Mouse (Mus musculus) liver, postnatal 0 days (tissue): ENCODE data around the gene Nlrp9c. TPM values are rescaled to one million over a fixed set of nuclear protein-coding genes. Genes with fewer than 3 reads are reported as not detected.
A peak's percentile ranks its signal among the peaks of the same experiment; 100 is the strongest.
"Not testable (repeated sequence)": the region's sequence is repeated elsewhere in the genome, so short reads cannot be mapped to it uniquely, and the experiment has no call there.

ENCODE experiments used
- ATAC-seq: fragments of 200-750 bp; cut with Nextera tagmentation; 2 replicates; pipeline ENCODE4 v1.8.0; 2017; ENCODE audit warnings: mild to moderate bottlenecking, moderate library complexity
- DNase-seq: peaks from one replicate; pipeline ENCODE4 v3.0.0-alpha.2; 2016
- H3K27ac ChIP-seq: fragments of 300-500 bp; sonication (generic); 2 replicates; pipeline ENCODE4 v1.5.1; 2014; ENCODE audit warnings: antibody characterized with exemption, moderate library complexity, mild to moderate bottlenecking, low read depth
- H3K27me3 ChIP-seq: fragments of 300-500 bp; sonication (generic); 2 replicates; pipeline ENCODE4 v1.6.1; 2014; ENCODE audit warnings: low read length, control low read depth, mixed read lengths; ENCODE audit not compliant: insufficient read depth
- H3K36me3 ChIP-seq: fragments of 300-500 bp; sonication (generic); replicated peaks from 2 replicates; pipeline ENCODE4 v1.6.1; 2014; ENCODE audit warnings: mild to moderate bottlenecking, control low read depth, low read length, moderate library complexity, mixed read lengths; ENCODE audit not compliant: insufficient read depth
- H3K4me1 ChIP-seq: fragments of 300-500 bp; sonication (generic); 2 replicates; pipeline ENCODE4 v1.6.1; 2014; ENCODE audit warnings: antibody characterized with exemption, mild to moderate bottlenecking, control low read depth; ENCODE audit not compliant: insufficient read depth
- H3K4me2 ChIP-seq: fragments of 300-500 bp; sonication (generic); 2 replicates; pipeline ENCODE4 v1.6.1; 2014; ENCODE audit warnings: low read depth, mild to moderate bottlenecking, low read length, moderate library complexity, mixed read lengths
- H3K4me3 ChIP-seq: fragments of 300-500 bp; sonication (generic); 2 replicates; pipeline ENCODE4 v1.5.1; 2014; ENCODE audit warnings: low read depth, low read length
- H3K9ac ChIP-seq: fragments of 300-500 bp; sonication (generic); replicated peaks from 2 replicates; pipeline ENCODE4 v1.6.1; 2014; ENCODE audit warnings: mild to moderate bottlenecking, moderate library complexity
- H3K9me3 ChIP-seq: fragments of 300-500 bp; sonication (generic); 2 replicates; pipeline ENCODE4 v1.6.1; 2016; ENCODE audit warnings: mild to moderate bottlenecking, control low read depth, low read length, mixed read lengths
- CTCF ChIP-seq: sonication (generic); IDR thresholded peaks from 2 replicates; pipeline ENCODE4 v1.5.1; 2016; ENCODE audit warnings: antibody characterized with exemption, low read depth
- EP300 ChIP-seq: IDR thresholded peaks from 2 replicates; pipeline ENCODE4 v1.6.1; 2016; ENCODE audit warnings: antibody characterized with exemption, low read depth, mild to moderate bottlenecking
- WGBS: fragments of 180-500 bp; shearing (Covaris S2); extraction: QIAGEN DNeasy Blood & Tissue Kit; methylation state at CpG from one replicate; pipeline ENCODE4 v1.1.7; 2014; ENCODE audit not compliant: insufficient replicate concordance; 5-methylcytosine and 5-hydroxymethylcytosine counted together
- polyA plus RNA-seq: library from polyadenylated mRNA; unstranded; fragments of >200 nt; fragmentation: Nextera tagmentation; extraction: Ambion mirVana; gene quantifications from 2 replicates; pipeline ENCODE4 v1.2.1, GENCODE M21; 2015

Gene Nlrp9c
- polyA plus RNA-seq, 1 experiment from 2014 or later = not detected

DNA sequence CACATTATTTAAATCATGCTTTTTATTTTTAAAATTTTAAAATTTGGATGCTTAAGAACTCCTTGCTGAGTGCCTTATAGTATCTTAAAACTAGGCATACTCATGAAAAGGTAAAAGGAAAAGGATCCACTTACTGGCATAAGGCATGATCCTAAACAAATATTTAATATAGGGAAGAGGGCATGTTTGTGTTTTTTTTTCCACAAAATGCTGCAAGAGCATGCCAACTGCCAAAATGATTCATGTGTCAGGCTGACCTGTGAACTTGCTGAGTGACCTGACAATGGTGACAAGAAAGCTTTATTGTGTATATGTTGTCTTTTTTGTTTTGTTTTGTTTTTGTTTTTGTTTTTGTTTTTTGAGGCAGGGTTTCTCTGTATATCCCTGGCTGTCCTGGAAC lies 53.3 kb downstream of the Nlrp9c start:
- DNase-seq, H3K4me1 ChIP-seq, H3K9ac ChIP-seq, H3K36me3 ChIP-seq, H3K4me2 ChIP-seq, H3K9me3 ChIP-seq, H3K27me3 ChIP-seq, H3K4me3 ChIP-seq: not testable (repeated sequence)
- peak; percentile 30; the same call in 1 of the 2 replicates for TF ChIP-seq EP300
- peak; percentile 77 for ATAC-seq
- peak overlapping the region; percentile 57 for H3K27ac ChIP-seq

DNA sequence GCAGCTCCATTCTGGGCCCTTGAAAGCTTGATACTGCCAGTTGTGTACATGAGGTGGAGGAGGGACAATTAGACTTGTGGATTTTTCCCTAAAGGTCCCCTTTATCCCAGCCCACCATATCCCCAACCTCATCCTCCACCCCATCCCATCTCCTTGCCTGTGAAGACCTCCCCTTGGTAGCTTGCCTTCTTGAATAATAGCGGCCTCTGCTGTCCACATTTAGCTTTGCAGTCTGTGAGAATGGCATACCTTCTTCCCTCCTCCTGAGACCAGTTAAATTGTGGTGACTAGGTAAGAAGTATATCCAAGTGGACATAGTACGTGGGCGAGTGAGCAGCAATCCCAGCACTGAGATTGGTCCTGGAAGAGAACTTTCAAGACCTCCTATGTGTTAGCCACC lies 83.1 kb downstream of the Nlrp9c start:
- H3K4me2 ChIP-seq, H3K27me3 ChIP-seq, H3K9ac ChIP-seq, H3K4me1 ChIP-seq, ATAC-seq, H3K36me3 ChIP-seq, H3K9me3 ChIP-seq, H3K27ac ChIP-seq, H3K4me3 ChIP-seq: not testable (repeated sequence)
- 51% methylated on average over 3 of the region's 3 CpGs for WGBS
- peak; percentile 48 for TF ChIP-seq CTCF
- peak; percentile 33 for DNase-seq

DNA sequence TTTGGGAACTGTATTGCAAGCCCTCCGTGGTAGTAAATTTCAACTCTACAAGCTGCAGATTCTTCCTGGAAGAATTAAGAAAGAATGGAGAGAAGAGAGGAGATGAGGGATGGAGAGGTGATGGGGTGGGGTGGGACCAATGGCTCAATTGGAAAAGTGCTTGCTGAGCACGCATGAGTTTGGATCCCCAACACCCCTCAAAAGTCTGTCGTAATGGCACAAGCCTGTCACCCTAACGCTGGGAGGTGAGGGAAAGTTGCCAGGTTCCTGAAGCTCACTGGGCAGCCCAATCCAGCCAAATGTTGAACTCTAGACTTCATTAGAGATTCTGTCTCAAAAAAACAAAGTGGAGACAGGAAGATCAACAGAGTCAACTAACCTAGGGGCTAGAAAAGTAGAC lies 87.7 kb downstream of the Nlrp9c start:
- not testable (repeated sequence) for H3K36me3 ChIP-seq, H3K27me3 ChIP-seq, H3K4me1 ChIP-seq, DNase-seq, H3K9me3 ChIP-seq, H3K4me2 ChIP-seq, H3K4me3 ChIP-seq, H3K9ac ChIP-seq
- H3K27ac ChIP-seq = peak overlapping the region; percentile 60
- 54% methylated on average over 4 of the region's 4 CpGs for WGBS
- ATAC-seq = peak; percentile 64

DNA sequence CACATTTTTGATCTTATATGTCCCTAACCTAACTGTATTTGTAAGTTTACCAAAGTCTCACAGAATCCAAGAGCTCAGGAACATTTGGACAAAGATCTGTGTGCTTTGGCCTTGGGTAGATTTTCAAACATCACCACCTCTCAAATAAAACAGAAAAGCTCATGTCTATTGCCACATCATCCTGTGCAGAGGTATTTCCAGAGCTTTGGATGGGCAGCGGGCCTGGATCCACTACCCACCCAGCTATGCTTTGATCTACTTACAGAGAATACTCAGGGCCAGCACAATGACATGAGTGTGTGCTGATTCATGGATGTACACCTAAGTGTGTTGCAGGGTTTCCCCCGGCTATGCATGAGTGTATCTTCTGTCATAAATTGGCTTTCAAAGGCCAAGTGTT lies 88.3 kb downstream of the Nlrp9c start:
- H3K36me3 ChIP-seq, H3K9ac ChIP-seq, H3K27me3 ChIP-seq, H3K9me3 ChIP-seq, H3K4me2 ChIP-seq, H3K4me1 ChIP-seq, H3K4me3 ChIP-seq, DNase-seq: not testable (repeated sequence)
- WGBS = 40% methylated on average over 2 of the region's 2 CpGs
- peak overlapping the region; percentile 60 for H3K27ac ChIP-seq
- ATAC-seq = peak; percentile 76

DNA sequence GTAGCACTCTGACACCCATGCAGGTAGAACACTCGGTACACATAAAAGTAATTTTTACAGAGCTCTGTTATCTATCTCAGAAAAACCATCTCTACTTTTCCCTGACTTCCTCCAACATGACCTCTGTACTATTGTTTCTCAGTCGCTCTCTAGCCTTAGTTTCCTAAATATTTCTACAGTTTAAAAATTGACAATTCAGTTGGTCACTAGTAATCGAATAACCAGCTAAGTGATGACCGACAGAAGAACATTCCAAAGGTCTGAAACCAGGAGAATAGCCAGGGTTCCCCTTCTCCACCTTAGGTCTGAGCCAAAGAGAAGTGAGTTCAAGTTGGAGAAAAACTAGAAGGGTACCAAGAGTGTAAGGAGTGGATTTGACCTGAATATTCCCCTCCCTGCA lies 91.7 kb downstream of the Nlrp9c start:
- 63% methylated on average over 4 of the region's 4 CpGs for WGBS
- not testable (repeated sequence) for ATAC-seq, H3K9me3 ChIP-seq, H3K9ac ChIP-seq, H3K27me3 ChIP-seq, H3K4me3 ChIP-seq, H3K4me1 ChIP-seq, H3K36me3 ChIP-seq, H3K4me2 ChIP-seq, H3K27ac ChIP-seq, DNase-seq

DNA sequence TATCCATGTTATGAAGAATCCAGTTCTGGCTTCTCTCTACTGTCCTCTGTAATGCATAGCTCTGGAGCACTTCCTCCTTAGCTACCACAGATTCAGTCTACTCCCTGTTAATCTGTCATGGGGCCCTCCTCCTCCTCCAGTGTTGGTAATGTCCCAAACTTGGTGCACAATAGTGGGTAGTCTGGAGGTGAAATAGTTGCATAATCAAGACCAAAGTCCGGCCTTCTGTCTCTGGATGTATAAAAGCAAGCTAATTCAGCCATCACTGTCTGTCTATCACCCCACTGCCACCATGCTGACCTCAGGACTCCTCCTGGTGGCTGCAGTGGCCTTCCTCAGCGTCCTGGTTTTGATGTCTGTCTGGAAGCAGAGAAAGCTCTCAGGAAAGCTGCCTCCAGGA lies 96.6 kb downstream of the Nlrp9c start, which contains the start of gene Cyp2a4:
Gene Cyp2a4, plus strand, starts transcription at position 244 of the 400 bp plus-strand sequence.
- ATAC-seq = peak; percentile 13; the same call in 1 of the 2 replicates
- not testable (repeated sequence) for H3K4me2 ChIP-seq, DNase-seq, H3K4me3 ChIP-seq, H3K9me3 ChIP-seq, H3K27me3 ChIP-seq, H3K36me3 ChIP-seq, H3K4me1 ChIP-seq, H3K27ac ChIP-seq, H3K9ac ChIP-seq
- 43% methylated on average over 2 of the region's 2 CpGs for WGBS

DNA sequence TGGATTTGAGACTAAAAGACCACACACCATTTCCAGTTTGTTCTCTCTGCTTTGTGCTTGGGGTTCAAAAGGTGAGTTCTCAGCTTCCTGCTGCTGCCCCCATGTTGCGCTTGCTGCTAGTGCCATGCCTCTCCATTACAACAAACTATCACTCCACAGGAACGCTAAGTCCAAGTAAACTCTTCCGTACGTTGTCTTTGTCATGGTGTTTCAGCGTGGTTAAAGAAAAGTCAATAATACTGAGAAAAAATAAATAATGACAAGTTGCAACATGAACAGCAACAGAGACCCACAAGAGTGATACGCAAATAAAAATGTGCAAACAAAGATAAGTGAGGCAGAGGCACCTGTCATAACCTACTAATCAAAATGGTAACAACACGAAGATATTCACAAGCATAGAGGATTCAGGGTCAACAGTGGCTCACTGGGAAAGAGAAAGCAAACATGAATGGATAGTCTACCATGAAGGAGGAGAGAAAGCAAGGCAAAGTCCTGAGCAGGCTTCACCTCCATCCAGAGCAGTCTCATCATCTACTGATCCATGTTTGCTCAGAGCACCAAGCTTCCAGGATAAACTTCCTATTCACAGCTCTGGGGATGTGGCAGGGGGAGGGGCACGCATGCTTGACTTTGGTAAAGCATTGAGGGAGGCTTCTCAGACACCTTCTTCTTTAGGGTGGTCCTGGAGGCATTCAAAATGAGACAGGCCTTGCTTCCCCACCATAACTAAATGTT lies 99.9 kb downstream of the Nlrp9c start:
- H3K9ac ChIP-seq, H3K4me2 ChIP-seq, H3K27me3 ChIP-seq, H3K36me3 ChIP-seq, DNase-seq, H3K4me1 ChIP-seq, H3K9me3 ChIP-seq, H3K4me3 ChIP-seq: not testable (repeated sequence)
- 57% methylated on average over 8 of the region's 8 CpGs for WGBS
- peak; percentile 78 for ATAC-seq
- H3K27ac ChIP-seq = peak overlapping the region; percentile 62

Other genes starting within 250 kb of the Nlrp9c start
- gene Cyp2b9, start 230.3 kb downstream of the Nlrp9c start, polyA plus RNA-seq = 37.4 and 39.1 TPM in 2 replicates
- gene Vmn1r184, start 143.4 kb downstream of the Nlrp9c start, polyA plus RNA-seq = 0.01 TPM in 1 of 2 replicates, not detected in the other
- gene Cyp2a4, start 96.5 kb downstream of the Nlrp9c start, polyA plus RNA-seq = 6.7 and 7.9 TPM in 2 replicates
- gene Nlrp4a, start 31.4 kb upstream of the Nlrp9c start, polyA plus RNA-seq = not detected in 2 replicates
- gene Nlrp9a, start 131.3 kb upstream of the Nlrp9c start, polyA plus RNA-seq = not detected in 2 replicates
- not detected in 2 replicates for gene Vmn1r185, start 214.8 kb upstream of the Nlrp9c start, polyA plus RNA-seq